Mouse (Mus musculus): ENCODE results near the gene Ppp1r8.

GRCm38 (mm10) chr4:132795171-132795570, 47.8 kb downstream of the Ppp1r8 start:
- no peak for TF ChIP-seq EP300 (IDR thresholded peaks at IDR 0.05)
- no peak for TF ChIP-seq CTCF (IDR thresholded peaks at IDR 0.05)

Data from lung, postnatal 0 days (tissue).